Mouse (Mus musculus) testis, adult 2 months (tissue): ENCODE data around the gene Plk2. TPM values are rescaled to one million over a fixed set of nuclear protein-coding genes. Genes with fewer than 3 reads are reported as not detected.

Experiments
- H3K27ac ChIP-seq: fragments of 200-500 bp; 2 replicates; pipeline ENCODE4 v1.5.1; 2012; ENCODE audit warnings: low read depth, low read length; ENCODE audit not compliant: control insufficient read depth, insufficient read depth
- H3K27me3 ChIP-seq: fragments of 200-500 bp; 2 replicates; pipeline ENCODE4 v1.6.1; 2012; ENCODE audit warnings: mild to moderate bottlenecking, low read length, moderate library complexity; ENCODE audit not compliant: control insufficient read depth, insufficient read depth
- H3K36me3 ChIP-seq: fragments of 200-500 bp; 2 replicates; pipeline ENCODE4 v1.6.1; 2012; ENCODE audit warnings: mild to moderate bottlenecking, low read length; ENCODE audit not compliant: control insufficient read depth, insufficient read depth
- H3K4me1 ChIP-seq: fragments of 200-500 bp; 2 replicates; pipeline ENCODE4 v1.6.1; 2012; ENCODE audit warnings: low read length; ENCODE audit not compliant: control insufficient read depth, insufficient read depth
- H3K4me3 ChIP-seq: fragments of 200-500 bp; 2 replicates; pipeline ENCODE4 v1.5.1; 2012; ENCODE audit warnings: low read depth, mild to moderate bottlenecking, low read length, moderate library complexity, mixed read lengths; ENCODE audit not compliant: control insufficient read depth
- CTCF ChIP-seq: fragments of 200-500 bp; IDR thresholded peaks from 2 replicates; pipeline ENCODE4 v1.5.1; 2012; ENCODE audit warnings: low read depth, mild to moderate bottlenecking, inconsistent platforms, low read length, moderate library complexity; ENCODE audit not compliant: control insufficient read depth, insufficient read depth, insufficient replicate concordance
- POLR2A ChIP-seq: fragments of 200-500 bp; IDR thresholded peaks from 2 replicates; pipeline ENCODE4 v1.6.1; 2012; ENCODE audit warnings: low read depth, mild to moderate bottlenecking, inconsistent platforms, low read length, moderate library complexity; ENCODE audit not compliant: control insufficient read depth
- polyA plus RNA-seq: library from polyadenylated mRNA; depleted of rRNA; stranded (reverse); fragments of >200 nt; gene quantifications from 2 replicates; pipeline ENCODE4 v1.2.3, GENCODE M21; 2012

The Plk2 gene
- polyA plus RNA-seq, 1 experiment: 4.1 TPM

DNA sequence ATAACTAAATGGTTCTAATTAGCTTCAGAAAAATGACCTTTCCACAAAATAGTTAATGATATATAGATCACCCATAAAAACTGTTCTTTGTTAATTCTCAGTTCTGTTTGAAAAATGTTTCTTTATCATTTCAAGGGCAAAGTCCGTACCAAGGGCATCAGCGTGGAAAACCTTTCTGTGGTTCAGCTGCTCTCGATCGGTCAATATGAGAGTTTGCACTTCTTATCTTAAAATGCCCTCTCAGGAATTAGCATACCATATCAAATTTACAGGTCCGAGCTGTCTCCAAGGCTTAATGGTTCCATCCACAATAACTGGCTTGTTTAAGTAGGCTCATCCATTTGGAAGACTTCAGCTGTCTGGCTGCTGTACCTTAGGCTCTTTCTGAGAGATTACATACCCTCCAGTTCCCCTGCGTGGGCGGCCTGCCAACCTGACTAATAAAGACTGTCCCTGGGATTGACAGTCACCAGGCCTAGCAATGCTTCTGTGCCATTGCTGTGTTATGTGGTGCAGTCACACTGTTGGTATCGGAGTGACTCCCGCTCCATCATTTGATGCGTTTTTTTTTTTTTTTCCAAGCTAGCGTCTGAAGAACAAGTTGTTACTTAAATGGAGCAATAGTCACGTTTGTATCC lies 17.8 kb downstream of the Plk2 start:
- H3K4me3 ChIP-seq: no peak overlapping the region
- no peaks in the 10 kb centered on the region for H3K27me3 ChIP-seq
- no peak overlapping the region for H3K27ac ChIP-seq
- TF ChIP-seq CTCF (no peak), POLR2A (no peak)
- no peaks in the 10 kb centered on the region for H3K36me3 ChIP-seq
- H3K4me1 ChIP-seq: no peaks in the 10 kb centered on the region

DNA sequence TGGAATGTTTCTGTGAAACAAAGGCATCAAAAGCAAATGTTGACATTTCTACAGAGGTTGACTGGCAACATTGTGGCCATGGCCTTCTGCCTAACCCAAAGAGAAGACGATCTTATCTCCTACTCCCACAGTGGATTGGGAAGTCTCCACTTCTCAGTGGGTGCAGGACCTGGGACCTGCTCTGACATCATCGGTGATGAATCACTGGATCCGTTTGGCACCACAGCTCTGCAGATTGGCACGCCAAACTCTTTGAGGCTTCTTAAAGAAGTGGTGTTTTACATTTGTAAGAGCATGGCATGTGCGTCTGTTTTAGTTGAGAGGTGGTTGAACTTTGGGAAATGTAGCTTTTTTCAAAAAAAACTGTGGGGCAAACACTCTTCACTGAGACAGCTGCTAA lies 23.8 kb downstream of the Plk2 start:
- TF ChIP-seq POLR2A (no peak), CTCF (no peak)

DNA sequence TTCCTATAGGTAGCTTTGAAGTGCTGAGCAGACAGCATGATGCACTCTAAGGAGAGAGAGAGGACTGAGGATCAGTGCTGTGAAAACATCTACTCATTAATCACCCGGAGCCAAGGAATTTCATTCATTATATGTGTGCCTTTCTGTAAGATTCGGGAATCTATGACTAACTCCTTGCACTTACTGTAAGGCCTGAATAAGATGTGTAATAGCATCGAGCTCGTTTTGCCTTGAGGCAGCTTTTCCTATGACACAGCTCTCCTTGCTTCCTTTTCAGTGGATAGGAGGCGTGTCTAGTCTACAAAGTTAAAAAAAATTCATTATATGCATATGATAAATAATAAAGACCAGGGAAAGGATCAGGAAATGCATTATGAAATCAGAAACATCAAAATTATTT lies 24.8 kb downstream of the Plk2 start:
- H3K4me3 ChIP-seq: no peak overlapping the region
- H3K27me3 ChIP-seq: no peaks in the 10 kb centered on the region
- no peaks in the 10 kb centered on the region for H3K4me1 ChIP-seq
- H3K36me3 ChIP-seq: no peaks in the 10 kb centered on the region
- H3K27ac ChIP-seq: no peak overlapping the region
- TF ChIP-seq CTCF: no peak
- TF ChIP-seq POLR2A: no peak

More for the DNA sequence above, 23.8 kb downstream of the Plk2 start:
- Histone ChIP-seq H3K4me3 (no peak overlapping the region), H3K4me1 (no peaks in the 10 kb centered on the region), H3K36me3 (no peaks in the 10 kb centered on the region), H3K27me3 (no peaks in the 10 kb centered on the region), H3K27ac (no peak overlapping the region)

DNA sequence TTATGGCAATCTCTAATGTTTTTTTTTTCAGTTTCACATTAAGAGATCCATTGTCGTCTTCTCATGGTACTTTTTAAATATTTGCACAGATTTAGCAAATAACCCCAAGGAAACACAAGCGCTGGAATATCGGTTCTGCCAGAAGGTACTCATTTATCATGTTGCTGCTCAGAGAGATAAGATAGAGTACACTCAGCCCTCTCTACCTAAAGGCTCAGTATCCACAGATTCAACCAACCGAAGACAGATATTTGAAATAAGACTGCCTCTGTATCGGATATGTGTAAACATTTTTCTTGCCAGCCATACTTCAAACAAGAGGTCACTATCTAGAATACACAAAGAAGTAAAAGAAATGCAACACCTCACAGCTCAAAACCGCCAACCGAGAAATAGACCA lies 27.6 kb downstream of the Plk2 start:
- no peak overlapping the region for H3K27ac ChIP-seq
- TF ChIP-seq CTCF: no peak
- TF ChIP-seq POLR2A: no peak
- no peaks in the 10 kb centered on the region for H3K36me3 ChIP-seq

DNA sequence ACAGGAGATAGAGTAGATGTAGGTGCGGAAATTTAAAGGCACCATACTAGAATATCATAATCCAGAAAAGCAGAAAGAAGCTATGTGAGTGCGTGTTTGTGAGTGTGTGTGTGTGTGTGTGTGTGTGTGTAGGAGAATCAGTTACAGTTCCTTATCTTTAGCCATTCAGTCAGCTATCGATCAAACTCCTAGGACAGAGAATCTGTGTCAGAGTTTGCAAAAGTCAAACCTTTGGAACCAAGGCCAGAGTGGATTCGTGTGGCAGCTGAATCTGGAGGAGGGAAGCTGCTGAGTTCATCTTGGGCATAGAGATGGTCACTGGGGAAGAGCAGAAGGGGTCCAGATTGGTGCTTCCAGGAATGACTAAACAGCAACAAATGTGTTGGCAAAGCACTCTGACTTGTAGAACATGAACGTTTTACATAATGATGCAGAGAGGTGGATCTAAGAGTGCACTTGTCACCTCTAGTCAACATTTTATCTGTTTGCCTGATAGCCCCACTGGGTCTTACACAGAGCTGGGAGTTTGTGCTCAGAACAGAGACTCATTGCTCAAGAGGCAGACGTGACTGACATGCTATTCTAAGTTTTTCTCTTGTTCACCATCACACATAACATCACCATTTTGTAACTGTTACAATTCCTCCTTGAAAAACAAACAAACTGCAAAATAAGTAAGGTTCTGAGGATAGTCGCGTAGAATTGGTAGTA lies 30.8 kb downstream of the Plk2 start:
- H3K27me3 ChIP-seq: no peaks in the 10 kb centered on the region
- no peak overlapping the region for H3K4me3 ChIP-seq
- H3K36me3 ChIP-seq: no peaks in the 10 kb centered on the region
- no peak overlapping the region for H3K27ac ChIP-seq
- no peaks in the 10 kb centered on the region for H3K4me1 ChIP-seq
- TF ChIP-seq CTCF (no peak), POLR2A (no peak)

More for the DNA sequence above, 27.6 kb downstream of the Plk2 start:
- H3K27me3 ChIP-seq: no peaks in the 10 kb centered on the region
- no peaks in the 10 kb centered on the region for H3K4me1 ChIP-seq
- no peak overlapping the region for H3K4me3 ChIP-seq

DNA sequence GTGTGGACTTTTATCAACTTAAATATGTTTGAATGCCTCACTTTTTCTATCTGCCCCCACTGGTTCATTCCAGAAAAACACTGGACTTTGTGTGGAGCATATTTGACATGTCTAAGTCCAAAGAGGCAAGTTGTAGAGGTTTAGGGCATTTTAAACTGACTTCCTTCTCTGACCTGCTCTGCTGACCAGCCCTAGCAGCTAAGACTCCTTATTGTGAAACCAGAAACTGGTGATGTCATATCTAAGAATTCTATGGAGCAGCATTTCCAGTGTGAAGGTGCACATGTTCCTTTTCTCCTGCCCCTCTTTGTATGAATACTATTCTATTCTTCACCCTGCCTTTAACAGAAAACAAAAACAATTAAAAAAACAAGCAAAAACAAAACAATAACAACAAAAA lies 36.5 kb downstream of the Plk2 start:
- Histone ChIP-seq H3K4me1 (no peaks in the 10 kb centered on the region), H3K4me3 (no peak overlapping the region), H3K36me3 (no peaks in the 10 kb centered on the region), H3K27me3 (no peaks in the 10 kb centered on the region), H3K27ac (no peak overlapping the region)
- TF ChIP-seq CTCF: no peak

DNA sequence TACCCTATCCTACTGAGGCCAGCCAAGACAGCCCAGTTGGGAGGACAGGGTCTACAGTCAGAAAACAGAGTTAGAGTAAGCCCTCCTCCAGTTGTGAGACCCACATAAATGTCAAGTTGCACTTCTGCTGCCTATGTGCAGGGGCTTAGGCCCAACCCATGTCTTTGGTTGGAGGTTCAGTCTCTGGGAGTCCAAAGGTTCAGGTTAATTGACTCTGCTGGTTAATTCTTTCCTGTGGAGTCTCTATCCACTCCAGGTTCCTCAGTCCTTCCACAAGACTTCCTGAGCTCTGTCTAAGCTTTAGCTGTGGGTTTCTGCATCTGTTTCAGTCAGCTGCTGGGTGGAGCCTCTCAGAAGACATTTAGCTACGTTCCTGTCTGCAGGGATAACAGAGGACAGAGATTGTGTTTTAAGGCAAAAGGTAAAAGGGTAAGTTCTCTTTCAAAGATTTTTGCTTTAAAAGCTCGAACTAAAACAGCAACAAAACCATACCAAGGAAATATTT lies 37.3 kb downstream of the Plk2 start:
- H3K27ac ChIP-seq: no peak overlapping the region
- no peak overlapping the region for H3K4me3 ChIP-seq
- no peaks in the 10 kb centered on the region for H3K36me3 ChIP-seq
- H3K27me3 ChIP-seq: no peaks in the 10 kb centered on the region
- no peaks in the 10 kb centered on the region for H3K4me1 ChIP-seq
- no peak for TF ChIP-seq CTCF
- no peak for TF ChIP-seq POLR2A

DNA sequence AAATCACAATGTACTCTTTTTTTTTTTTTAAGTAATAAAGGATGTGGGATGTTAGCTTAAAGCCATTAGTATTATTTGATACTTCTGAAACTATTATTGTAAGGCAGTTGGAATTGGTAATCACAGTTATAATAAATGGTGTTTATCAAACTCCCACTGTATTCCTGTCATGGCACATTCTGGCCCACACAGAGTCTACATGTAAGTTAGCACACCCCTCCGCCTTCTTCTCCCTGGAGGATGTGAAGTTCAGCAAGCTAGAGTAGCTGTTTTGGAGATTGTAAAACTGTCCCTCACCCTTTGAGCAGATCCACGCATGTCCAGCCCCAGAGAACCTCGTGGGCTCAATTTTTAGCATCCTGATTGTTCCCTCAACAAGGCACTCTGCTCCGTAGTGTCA lies 37.8 kb downstream of the Plk2 start:
- Histone ChIP-seq H3K4me1 (no peaks in the 10 kb centered on the region), H3K4me3 (no peak overlapping the region), H3K27me3 (no peaks in the 10 kb centered on the region), H3K36me3 (no peaks in the 10 kb centered on the region), H3K27ac (no peak overlapping the region)
- no peak for TF ChIP-seq POLR2A
